Comparison of ENCODE assay signal across 32 mouse cellular contexts in the genomic region with DNA sequence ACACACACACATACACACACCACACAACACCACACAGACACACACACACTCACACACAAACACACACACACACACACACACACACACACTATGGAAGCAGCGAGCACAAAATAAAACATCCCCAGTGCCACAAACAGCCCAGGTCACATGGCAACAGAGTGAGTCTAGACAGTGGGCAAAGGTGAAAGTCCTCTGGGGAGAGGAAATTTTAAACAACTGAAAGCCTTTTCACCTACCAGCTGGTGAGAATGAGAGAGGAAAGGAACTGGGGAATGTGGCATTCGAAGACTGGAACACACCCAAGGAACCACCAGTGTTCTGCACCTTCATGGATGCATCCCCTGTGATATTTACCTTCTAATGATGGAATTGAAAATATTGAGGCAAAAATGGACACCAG. TPM values are rescaled to one million over a fixed set of nuclear protein-coding genes. Genes with fewer than 3 reads are reported as not detected.
DNase-seq lines count a peak whose midpoint lies in the region; TF ChIP-seq lines count a peak whose summit lies in the region.
"Had no signal": no experiment of that assay in that cellular context is flagged by ENCODE, and none has a peak within 500 bp of the region (broad histone marks: within the 10 kb centered on the region; RNA-seq: fewer than 3 reads in every experiment).

No protein-coding gene starts in this region.

- peak overlapping the region; percentile 75 for H3K27ac ChIP-seq in liver, adult 2 months (replicated peaks; ENCODE audit: insufficient read depth, low read depth, low read length)
- H3K27ac ChIP-seq: embryonic facial prominence, embryonic 13.5 days; forebrain, embryonic 12.5 days; heart, embryonic 15.5 days; hindbrain, embryonic 14.5 days; limb, embryonic 12.5 days; midbrain, embryonic 13.5 days had no signal

- peak; percentile 93 for DNase-seq in liver, adult 2 months (ENCODE audit: extremely low read depth, low read depth, low spot score)
- DNase-seq in liver, result no peak
- DNase-seq in kidney, adult 8-10 months, result peak; percentile 59 to 73
- peak; percentile 35 for DNase-seq in large intestine, adult 2 months (ENCODE audit: low read depth, low spot score)
- DNase-seq in lung, postnatal 4 days, result no peak
- DNase-seq in lung, adult 2 months, result no peak
- no peak for DNase-seq in gastrocnemius, postnatal 14 days
- DNase-seq: adrenal gland, adult 8-10 months; B cell, adult 2 months; cerebellum, adult 18-20 months; cerebellum, postnatal 25 days; embryo, embryonic 11 days; heart, postnatal 4 days; layer of hippocampus, postnatal 36 days; lung, adult 18-20 months; lung, postnatal 14 days; right cerebral cortex, postnatal 25 days; spleen, adult 18-20 months; thymus, postnatal 14 days had no signal

- H3K4me1 ChIP-seq in liver, adult 2 months (ENCODE audit: control insufficient read depth, insufficient read depth, low read length), result peaks cover 22% of the 10 kb centered on the region
- no peaks in the 10 kb centered on the region for H3K4me1 ChIP-seq in lung, adult 2 months (ENCODE audit: control insufficient read depth, insufficient read depth, low read length)
- H3K4me1 ChIP-seq: embryonic facial prominence, embryonic 13.5 days; forebrain, embryonic 12.5 days; heart, embryonic 15.5 days; midbrain, embryonic 13.5 days had no signal

- no peaks in the 10 kb centered on the region for H3K36me3 ChIP-seq in liver, adult 2 months (ENCODE audit: control insufficient read depth, insufficient read depth, low read length)
- H3K36me3 ChIP-seq: embryonic facial prominence, embryonic 13.5 days; forebrain, embryonic 12.5 days; G1E; heart, embryonic 15.5 days; limb, embryonic 12.5 days; midbrain, embryonic 13.5 days had no signal

- 30% methylated on average over 2 of the region's 2 CpGs for WGBS in liver, adult 2 months
- 25% methylated on average over 2 of the region's 2 CpGs for WGBS in large intestine, adult 2 months
- WGBS in lung, adult 2 months, result 79% methylated on average over 2 of the region's 2 CpGs

- H3K79me2 ChIP-seq in liver, adult 2 months (ENCODE audit: control insufficient read depth, insufficient read depth, low read length), result no peaks in the 10 kb centered on the region

- TF ChIP-seq CTCF in liver, adult 2 months (IDR thresholded peaks at IDR 0.05; ENCODE audit: low read depth, low read length), result no peak
- TF ChIP-seq CTCF in lung, adult 2 months (IDR thresholded peaks at IDR 0.05; ENCODE audit: insufficient read depth, low read length), result no peak

- no peaks in the 10 kb centered on the region for H3K27me3 ChIP-seq in liver, adult 2 months (ENCODE audit: control insufficient read depth, insufficient read depth, low read length)
- H3K27me3 ChIP-seq: embryonic facial prominence, embryonic 13.5 days; forebrain, embryonic 12.5 days; limb, embryonic 12.5 days; Patski had no signal

- no peak overlapping the region for H3K9ac ChIP-seq in liver, adult 2 months (ENCODE audit: low read depth, low read length)
- H3K9ac ChIP-seq: embryonic facial prominence, embryonic 13.5 days; forebrain, embryonic 12.5 days; heart, embryonic 15.5 days; hindbrain, embryonic 14.5 days; limb, embryonic 12.5 days; midbrain, embryonic 13.5 days had no signal

- intact Hi-C loops in gastrocnemius, postnatal 14 days (cut with DNase I; ENCODE audit: low total_unique reads), result no loop called here

- no peak for TF ChIP-seq POLR2A in liver, adult 2 months (IDR thresholded peaks at IDR 0.05; ENCODE audit: extremely low read depth, insufficient read depth, low read length)
- no peak for TF ChIP-seq POLR2A in lung, adult 2 months (IDR thresholded peaks at IDR 0.05; ENCODE audit: borderline replicate concordance, extremely low read depth, low read depth, low read length)

- H3K4me3 ChIP-seq in liver, adult 2 months (ENCODE audit: insufficient read depth, low read depth, low read length), result no peak overlapping the region
- no peak overlapping the region for H3K4me3 ChIP-seq in lung, adult 2 months (replicated peaks; ENCODE audit: extremely low read depth, low read depth, low read length)
- H3K4me3 ChIP-seq: embryonic facial prominence, embryonic 13.5 days; erythroblast, embryonic 14.5 days; forebrain, embryonic 12.5 days; heart, embryonic 15.5 days; limb, embryonic 12.5 days; megakaryocyte, embryonic 14.5 days; midbrain, embryonic 13.5 days had no signal

RNA-seq across cellular contexts. Expression of a gene that starts 9.7 kb away (rescaled TPM):
- 0.34 TPM in 1 of 2 replicates, not detected in the other for total RNA-seq in liver, adult 2 months (2014; rRNA removed)
- not detected in 2 replicates for polyA plus RNA-seq in liver, adult 2 months (2012; rRNA removed)
- polyA plus RNA-seq in large intestine, adult 2 months (2012; rRNA removed), result 0.62 and 1.3 TPM in 2 replicates
- 0.17 and 0.18 TPM in 2 replicates for polyA plus RNA-seq in lung, adult 2 months (2012; rRNA removed)
- under 1 TPM; 0.11 to 0.33 TPM for total RNA-seq in gastrocnemius, postnatal 14 days (2021)
- total RNA-seq: CH12.LX; monocyte, adult 5-6 weeks; neutrophil, adult 5-6 weeks had no signal
- polyA plus RNA-seq: erythroblast, embryonic 14.5 days had no signal

RNA-seq across cellular contexts. Expression of a gene that starts 40.2 kb away (rescaled TPM):
- 0.18 TPM in 1 of 2 replicates, not detected in the other for total RNA-seq in liver, adult 2 months (2014; rRNA removed)
- polyA plus RNA-seq in liver, adult 2 months (2012; rRNA removed), result not detected in 2 replicates
- 6.8 and 7.8 TPM in 2 replicates for polyA plus RNA-seq in large intestine, adult 2 months (2012; rRNA removed)
- polyA plus RNA-seq in lung, adult 2 months (2012; rRNA removed), result 5.0 and 19.7 TPM in 2 replicates
- 100 to 1,000 TPM; 112 to 130 TPM for total RNA-seq in gastrocnemius, postnatal 14 days (2021)
- total RNA-seq: adrenal gland, adult 8-10 months; CH12.LX; G1E; monocyte, adult 5-6 weeks; neutrophil, adult 5-6 weeks had no signal
- polyA plus RNA-seq: erythroblast, embryonic 14.5 days; G1E; midbrain, embryonic 13.5 days; Patski had no signal

Comparison
In these comparisons a context has a peak if more than half of its experiments do, and no peak if none do; other contexts are left out.
1. DNase-seq: peak in liver, adult 2 months (single experiment), kidney, adult 8-10 months (2 of 2) and large intestine, adult 2 months (single experiment); none in liver (single experiment), lung, postnatal 4 days (0 of 2), lung, adult 2 months (single experiment) and gastrocnemius, postnatal 14 days (single experiment).